Mouse (Mus musculus): ENCODE data around the gene Gm21800. TPM values are rescaled to one million over a fixed set of nuclear protein-coding genes. Genes with fewer than 3 reads are reported as not detected.

Gene Gm21800
- not detected for polyA plus RNA-seq (2014; fragmentation: Illumina TruSeq; extraction: RNeasy Lipid Tissue Mini Kit (QIAGEN cat#74804); ENCODE audit: insufficient read depth, low read depth, low replicate concordance)

DNA sequence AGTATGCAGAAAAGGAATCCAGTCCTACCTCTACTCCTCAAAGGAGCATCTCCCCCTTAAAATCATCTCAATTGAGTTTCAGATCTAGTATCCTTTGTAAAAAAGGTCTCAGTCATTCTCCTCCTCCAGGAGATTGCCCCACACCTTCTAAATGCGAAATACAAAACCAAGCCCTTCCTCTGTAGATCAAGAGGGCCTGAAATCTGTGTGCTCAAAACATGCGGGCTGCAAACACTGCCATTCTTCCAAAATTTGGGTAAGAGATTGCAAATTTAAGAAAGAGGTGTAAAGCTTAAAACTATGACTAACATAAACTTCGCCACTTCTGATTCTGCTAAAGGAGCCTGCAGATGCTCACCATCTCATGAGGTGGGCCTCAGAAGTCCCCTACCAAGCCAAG, at the start of gene Gm21800:
Gene Gm21800 (plus strand): TSS at position 301 of the 400 bp plus-strand sequence.

